Mouse (Mus musculus): ENCODE results near the gene Slc6a9. TPM values are rescaled to one million over a fixed set of nuclear protein-coding genes. Genes with fewer than 3 reads are reported as not detected.

Slc6a9 gene
- total and polyA plus RNA-seq, 2 experiments from 2014 or later, result 79.7 to 132 TPM

DNA sequence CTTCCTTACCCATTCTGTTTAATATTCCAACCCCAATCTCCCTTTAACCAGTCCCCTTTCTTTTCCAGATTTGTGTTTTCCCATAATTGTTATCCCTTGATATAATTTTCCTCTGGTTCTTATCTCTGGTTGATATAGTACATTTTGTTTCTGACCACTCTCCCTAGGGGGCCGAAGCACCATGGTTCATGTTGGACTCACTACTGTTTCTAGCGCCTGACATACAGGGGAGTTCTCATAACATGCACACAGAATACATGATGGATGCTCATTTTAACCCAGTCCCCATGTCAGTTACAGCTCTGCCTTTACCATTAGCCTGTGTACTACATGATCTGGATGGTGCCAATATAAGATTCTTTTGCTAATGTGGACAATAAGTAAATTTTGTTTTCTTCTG is 53.6 kb downstream of the Slc6a9 start:
- H3K4me3 ChIP-seq (ENCODE audit: low read length), result peak overlapping the region; percentile 91; the same call in 1 of the 2 replicates
- peak overlapping the region; percentile 73 for H3K4me2 ChIP-seq (ENCODE audit: low read depth, low read length)
- H3K27me3 ChIP-seq (ENCODE audit: insufficient read depth, low read length), result no peaks in the 10 kb centered on the region
- H3K9ac ChIP-seq (replicated peaks; ENCODE audit: low read length), result peak overlapping the region; percentile 95; the same call in 1 of the 2 replicates
- no peak for TF ChIP-seq CTCF (IDR thresholded peaks at IDR 0.05; ENCODE audit: low read depth)
- WGBS, result 72% methylated on average over 2 of the region's 2 CpGs
- ATAC-seq, result no peak
- peaks cover 17% of the 10 kb centered on the region; the same call in 1 of the 2 replicates for H3K4me1 ChIP-seq (ENCODE audit: insufficient read depth, low read length)
- peaks cover 27% of the 10 kb centered on the region for H3K36me3 ChIP-seq (ENCODE audit: insufficient read depth, low read length)
- no peaks in the 10 kb centered on the region for H3K9me3 ChIP-seq (ENCODE audit: low read length)
- no peak for DNase-seq (ENCODE audit: low spot score)
- H3K27ac ChIP-seq, result peak overlapping the region; percentile 20; the same call in 1 of the 2 replicates

DNA sequence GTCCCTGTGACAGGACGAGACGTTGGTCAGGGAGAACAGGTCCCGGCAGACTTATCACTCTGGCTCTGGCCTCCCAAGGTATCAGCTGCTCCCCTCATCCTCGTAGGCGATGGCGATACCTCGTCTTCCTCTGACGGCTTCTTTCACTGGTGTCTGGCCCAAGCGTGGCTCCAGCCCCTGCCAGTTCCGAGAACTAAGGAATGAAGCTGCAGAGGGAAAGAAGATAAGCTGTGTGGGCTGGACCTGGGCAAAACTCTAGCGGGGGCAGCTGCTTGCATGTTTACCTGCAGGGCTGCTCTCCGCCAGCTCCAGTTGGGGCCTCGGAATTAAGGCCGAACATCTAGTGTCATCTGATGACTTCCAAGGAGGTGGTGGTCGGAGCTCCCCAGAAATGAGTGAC is 55.2 kb downstream of the Slc6a9 start:
- no peak overlapping the region for H3K4me2 ChIP-seq (ENCODE audit: low read depth, low read length)
- no peaks in the 10 kb centered on the region for H3K27me3 ChIP-seq (ENCODE audit: insufficient read depth, low read length)
- H3K4me1 ChIP-seq (ENCODE audit: insufficient read depth, low read length), result peaks cover 11% of the 10 kb centered on the region; the same call in 1 of the 2 replicates
- H3K9me3 ChIP-seq (ENCODE audit: low read length), result no peaks in the 10 kb centered on the region
- ATAC-seq, result no peak
- no peak overlapping the region for H3K9ac ChIP-seq (replicated peaks; ENCODE audit: low read length)
- H3K36me3 ChIP-seq (ENCODE audit: insufficient read depth, low read length), result peaks cover 28% of the 10 kb centered on the region
- 92% methylated on average over 15 of the region's 15 CpGs for WGBS
- no peak for TF ChIP-seq CTCF (IDR thresholded peaks at IDR 0.05; ENCODE audit: low read depth)
- H3K4me3 ChIP-seq (ENCODE audit: low read length), result no peak overlapping the region
- H3K27ac ChIP-seq, result no peak overlapping the region
- no peak for DNase-seq (ENCODE audit: low spot score)

DNA sequence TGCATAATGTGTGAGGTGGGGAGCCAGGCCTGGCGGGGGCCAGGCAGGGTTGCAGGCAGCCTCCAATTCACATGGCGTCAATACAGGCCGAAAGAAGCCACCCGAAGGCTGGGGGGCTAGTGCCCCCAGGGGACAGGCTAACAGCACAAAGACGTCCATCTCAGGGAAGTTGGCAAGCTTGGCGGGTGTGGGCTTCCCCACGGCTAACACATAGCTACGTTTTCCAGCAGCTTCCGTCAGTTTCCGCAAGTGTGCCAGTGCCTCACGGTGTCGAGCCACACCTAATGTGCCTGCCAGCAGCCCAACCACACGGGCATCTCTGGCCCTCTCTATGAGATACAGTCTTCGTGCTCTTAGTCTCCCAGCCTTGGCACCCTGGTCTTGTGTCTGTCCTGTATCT is 55.7 kb downstream of the Slc6a9 start:
- Histone ChIP-seq H3K36me3 (ENCODE audit: insufficient read depth, low read length) (peaks cover 29% of the 10 kb centered on the region), H3K27me3 (ENCODE audit: insufficient read depth, low read length) (no peaks in the 10 kb centered on the region), H3K9me3 (ENCODE audit: low read length) (no peaks in the 10 kb centered on the region), H3K4me1 (ENCODE audit: insufficient read depth, low read length) (peaks cover 11% of the 10 kb centered on the region; the same call in 1 of the 2 replicates), H3K27ac (no peak overlapping the region), H3K9ac (replicated peaks; ENCODE audit: low read length) (no peak overlapping the region), H3K4me3 (ENCODE audit: low read length) (no peak overlapping the region), H3K4me2 (ENCODE audit: low read depth, low read length) (no peak overlapping the region)
- DNase-seq (ENCODE audit: low spot score) (no peak), ATAC-seq (no peak)
- no peak for TF ChIP-seq CTCF (IDR thresholded peaks at IDR 0.05; ENCODE audit: low read depth)
- WGBS, result 90% methylated on average over 14 of the region's 14 CpGs

DNA sequence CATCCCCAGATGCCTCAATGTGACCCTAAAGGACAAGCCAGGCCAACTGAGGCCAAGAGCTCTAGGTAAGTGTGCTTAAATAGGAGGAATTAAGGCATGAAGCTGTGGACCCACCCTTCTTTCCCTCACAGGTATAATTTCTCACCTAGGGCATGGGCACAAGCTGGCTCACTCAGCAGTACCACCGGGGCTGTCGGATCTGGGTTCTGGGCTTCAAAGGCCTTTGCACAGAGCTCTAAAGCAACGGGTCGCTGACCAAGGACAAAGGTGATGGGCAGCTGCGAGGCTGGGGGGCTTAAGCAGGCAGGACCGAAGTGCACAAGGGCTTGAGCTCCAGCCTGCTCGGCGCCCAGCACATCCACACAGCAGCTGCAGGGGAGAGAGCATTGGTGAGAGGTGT is 56.4 kb downstream of the Slc6a9 start:
- Histone ChIP-seq H3K4me3 (ENCODE audit: low read length) (no peak overlapping the region), H3K27ac (no peak overlapping the region)

DNA sequence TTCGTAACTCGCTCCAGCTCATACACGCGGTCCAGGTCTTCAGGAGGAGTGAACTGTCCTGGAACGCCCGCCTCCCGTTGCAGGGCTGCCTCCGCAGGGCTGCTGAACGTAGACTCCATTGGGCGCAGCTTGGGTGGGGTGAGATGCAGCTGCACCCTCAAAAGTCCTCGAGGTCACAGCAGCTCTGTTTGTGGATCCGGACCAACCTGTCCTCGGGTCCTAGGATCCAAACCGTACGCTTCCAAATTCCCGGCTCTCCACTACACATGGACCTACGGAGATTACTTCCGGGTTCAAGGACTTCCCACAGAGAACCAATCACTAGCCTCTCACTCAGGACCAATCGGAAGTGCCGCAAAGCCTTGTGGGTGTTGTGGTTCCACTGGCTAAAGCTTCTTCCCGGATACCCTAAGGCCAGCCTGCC is 57.4 kb downstream of the Slc6a9 start, which contains the start of gene Dph2:
Dph2 (minus strand) TSS at position 295 of the 424 bp plus-strand sequence.
- Histone ChIP-seq H3K9ac (replicated peaks; ENCODE audit: low read length) (peak within 1 kb of the TSS; percentile 57), H3K4me3 (ENCODE audit: low read length) (peak within 1 kb of the TSS; percentile 68), H3K36me3 (ENCODE audit: insufficient read depth, low read length) (peaks cover 30% of the 10 kb centered on the region), H3K4me1 (ENCODE audit: insufficient read depth, low read length) (0 out of 2 replicates have a peak, but pooled peaks cover 5% of the 10 kb centered on the region), H3K27me3 (ENCODE audit: insufficient read depth, low read length) (no peaks in the 10 kb centered on the region), H3K9me3 (ENCODE audit: low read length) (no peaks in the 10 kb centered on the region), H3K4me2 (ENCODE audit: low read depth, low read length) (peak within 1 kb of the TSS; percentile 97), H3K27ac (no peak within 1 kb of the TSS)
- no peak for TF ChIP-seq CTCF (IDR thresholded peaks at IDR 0.05; ENCODE audit: low read depth)
- peak; percentile 95 for DNase-seq (ENCODE audit: low spot score)
- peak; percentile 90 for ATAC-seq
- WGBS, result 1% methylated on average over 21 of the region's 21 CpGs

More for the DNA sequence above, 56.4 kb downstream of the Slc6a9 start:
- H3K36me3 ChIP-seq (ENCODE audit: insufficient read depth, low read length), result peaks cover 30% of the 10 kb centered on the region
- peaks cover 11% of the 10 kb centered on the region; the same call in 1 of the 2 replicates for H3K4me1 ChIP-seq (ENCODE audit: insufficient read depth, low read length)
- 0 out of 2 replicates have a peak overlapping the region, but pooled peaks have one; percentile 57 for H3K9ac ChIP-seq (replicated peaks; ENCODE audit: low read length)
- no peaks in the 10 kb centered on the region for H3K27me3 ChIP-seq (ENCODE audit: insufficient read depth, low read length)
- no peak for TF ChIP-seq CTCF (IDR thresholded peaks at IDR 0.05; ENCODE audit: low read depth)
- DNase-seq (ENCODE audit: low spot score) (no peak), ATAC-seq (no peak)
- H3K4me2 ChIP-seq (ENCODE audit: low read depth, low read length), result peak overlapping the region; percentile 97
- H3K9me3 ChIP-seq (ENCODE audit: low read length), result no peaks in the 10 kb centered on the region
- WGBS, result 62% methylated on average over 8 of the region's 8 CpGs

DNA sequence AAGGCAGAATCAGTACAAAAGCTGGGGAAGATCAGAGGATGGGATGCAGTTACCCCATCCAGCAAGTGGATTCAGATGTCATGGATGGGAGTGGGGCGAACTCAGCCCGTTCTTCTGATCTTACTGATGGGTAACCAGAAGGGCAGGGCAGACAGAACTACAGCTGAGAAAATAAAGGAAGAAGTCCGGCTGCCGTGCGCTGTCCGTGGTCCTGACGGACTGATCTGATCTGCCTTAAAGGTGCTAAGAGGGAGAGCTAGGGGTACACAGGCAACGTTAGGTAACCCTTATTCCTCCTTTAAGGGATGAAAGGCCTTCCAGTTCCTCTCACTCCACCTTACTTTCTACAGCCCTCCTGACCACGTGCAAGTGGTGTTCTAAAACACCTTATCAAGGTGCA is 59.1 kb downstream of the Slc6a9 start:
- no peak overlapping the region for H3K4me2 ChIP-seq (ENCODE audit: low read depth, low read length)
- 0 out of 2 replicates have a peak, but pooled peaks cover 5% of the 10 kb centered on the region for H3K4me1 ChIP-seq (ENCODE audit: insufficient read depth, low read length)
- ATAC-seq, result no peak
- H3K27ac ChIP-seq, result no peak overlapping the region
- H3K9ac ChIP-seq (replicated peaks; ENCODE audit: low read length), result no peak overlapping the region
- H3K9me3 ChIP-seq (ENCODE audit: low read length), result no peaks in the 10 kb centered on the region
- peaks cover 43% of the 10 kb centered on the region for H3K36me3 ChIP-seq (ENCODE audit: insufficient read depth, low read length)
- H3K4me3 ChIP-seq (ENCODE audit: low read length), result no peak overlapping the region
- H3K27me3 ChIP-seq (ENCODE audit: insufficient read depth, low read length), result no peaks in the 10 kb centered on the region
- WGBS, result 32% methylated on average over 9 of the region's 9 CpGs
- DNase-seq (ENCODE audit: low spot score), result no peak
- TF ChIP-seq CTCF (IDR thresholded peaks at IDR 0.05; ENCODE audit: low read depth), result no peak

DNA sequence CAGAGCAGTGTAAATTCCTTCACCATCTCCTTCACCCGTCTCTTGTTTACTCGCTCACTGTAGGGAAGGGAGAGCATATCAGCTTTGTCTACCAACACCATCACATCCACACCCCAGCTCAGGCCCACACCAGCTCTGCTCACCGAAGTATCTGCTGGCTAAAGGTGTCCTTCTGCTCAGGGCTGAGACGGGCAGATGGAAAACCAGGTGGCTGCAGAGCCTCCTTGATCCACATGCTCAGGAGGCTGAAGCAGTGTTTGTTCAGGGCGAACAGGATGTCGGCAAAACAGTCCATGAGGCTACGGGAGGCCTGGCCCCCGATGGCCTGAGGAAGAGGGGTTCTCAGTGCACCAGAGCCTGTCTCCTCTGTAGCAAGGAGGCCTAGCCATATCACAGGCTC is 60.3 kb downstream of the Slc6a9 start:
- no peak for DNase-seq (ENCODE audit: low spot score)
- Histone ChIP-seq H3K4me2 (ENCODE audit: low read depth, low read length) (no peak overlapping the region), H3K36me3 (ENCODE audit: insufficient read depth, low read length) (peaks cover 45% of the 10 kb centered on the region), H3K9me3 (ENCODE audit: low read length) (no peaks in the 10 kb centered on the region), H3K9ac (replicated peaks; ENCODE audit: low read length) (no peak overlapping the region), H3K4me1 (ENCODE audit: insufficient read depth, low read length) (0 out of 2 replicates have a peak, but pooled peaks cover 5% of the 10 kb centered on the region), H3K27me3 (ENCODE audit: insufficient read depth, low read length) (no peaks in the 10 kb centered on the region), H3K27ac (no peak overlapping the region), H3K4me3 (ENCODE audit: low read length) (no peak overlapping the region)
- no peak for ATAC-seq
- 90% methylated on average over 8 of the region's 8 CpGs for WGBS
- TF ChIP-seq CTCF (IDR thresholded peaks at IDR 0.05; ENCODE audit: low read depth), result no peak

Measured in hindbrain, postnatal 0 days (tissue).